ENCODE assay signal across 8 mouse cellular contexts in genomic region chr8:45999138-45999783, GRCm38 (mm10). TPM values are rescaled to one million over a fixed set of nuclear protein-coding genes. Genes with fewer than 3 reads are reported as not detected.
DNase-seq lines count a peak whose midpoint lies in the region; ATAC-seq and TF ChIP-seq lines count a peak whose summit lies in the region.

Gene Lrp2bp, plus strand, starts transcription at chr8:45999303.

- H3K4me3 ChIP-seq in layer of hippocampus, adult 2 months = peak within 1 kb of the TSS; percentile 79
- peak within 1 kb of the TSS; percentile 52 for H3K4me3 ChIP-seq in forebrain, embryonic 14.5 days (ENCODE audit: low read depth, low read length)
- H3K4me3 ChIP-seq in kidney, embryonic 15.5 days (replicated peaks) = peak within 1 kb of the TSS; percentile 62
- H3K4me3 ChIP-seq in stomach, postnatal 0 days (ENCODE audit: low read depth, low read length) = peak within 1 kb of the TSS; percentile 57

- no peaks in the 10 kb centered on the region for H3K27me3 ChIP-seq in forebrain, embryonic 14.5 days (replicated peaks; ENCODE audit: control insufficient read depth, insufficient read depth, low read length)
- no peaks in the 10 kb centered on the region for H3K27me3 ChIP-seq in kidney, embryonic 15.5 days
- no peaks in the 10 kb centered on the region for H3K27me3 ChIP-seq in stomach, postnatal 0 days (ENCODE audit: control insufficient read depth, insufficient read depth, low read length)

- H3K36me3 ChIP-seq in forebrain, embryonic 14.5 days (ENCODE audit: control insufficient read depth, insufficient read depth, low read length) = peaks cover 23% of the 10 kb centered on the region
- H3K36me3 ChIP-seq in kidney, embryonic 15.5 days = peaks cover 33% of the 10 kb centered on the region
- H3K36me3 ChIP-seq in stomach, postnatal 0 days (ENCODE audit: control insufficient read depth, insufficient read depth, low read length) = peaks cover 10% of the 10 kb centered on the region; the same call in 1 of the 2 replicates

- ATAC-seq in forebrain, embryonic 14.5 days = no peak
- ATAC-seq in kidney, embryonic 15.5 days (replicated peaks; ENCODE audit: low FRiP score) = no peak; the same call in 1 of the 2 replicates
- peak; percentile 74 for ATAC-seq in stomach, postnatal 0 days (ENCODE audit: low FRiP score, low TSS enrichment)

- no peak for DNase-seq in layer of hippocampus, adult 2 months (ENCODE audit: low spot score in 2 of 2)
- no peak for DNase-seq in layer of hippocampus, postnatal 25 days (ENCODE audit: extremely low spot score in 1 of 2, low spot score in 1 of 2)
- peak; percentile 52 for DNase-seq in MEL-GATA-1-ER (ENCODE audit: extremely low read depth, low read depth)
- DNase-seq in forebrain, embryonic 14.5 days (ENCODE audit: low spot score) = no peak
- DNase-seq in lung, postnatal 10 days = peak; percentile 40
- peak; percentile 81 for DNase-seq in stomach, postnatal 0 days (ENCODE audit: low spot score)
- no peak for DNase-seq in adrenal gland, adult 2 months

- H3K27ac ChIP-seq in layer of hippocampus, adult 2 months = peak within 1 kb of the TSS; percentile 99
- H3K27ac ChIP-seq in forebrain, embryonic 14.5 days (ENCODE audit: low read depth, low read length) = peak within 1 kb of the TSS; percentile 98
- peak within 1 kb of the TSS; percentile 96 for H3K27ac ChIP-seq in kidney, embryonic 15.5 days
- H3K27ac ChIP-seq in stomach, postnatal 0 days (replicated peaks) = peak within 1 kb of the TSS; percentile 97

- H3K9me3 ChIP-seq in forebrain, embryonic 14.5 days (replicated peaks; ENCODE audit: control insufficient read depth, low read length) = no peaks in the 10 kb centered on the region
- H3K9me3 ChIP-seq in kidney, embryonic 15.5 days (replicated peaks) = no peaks in the 10 kb centered on the region
- H3K9me3 ChIP-seq in stomach, postnatal 0 days (ENCODE audit: control insufficient read depth, low read length) = no peaks in the 10 kb centered on the region

- TF ChIP-seq CTCF in layer of hippocampus, adult 2 months (conservative IDR thresholded peaks at IDR 0.05) = no peak
- peak; percentile 53 for TF ChIP-seq CTCF in stomach, postnatal 0 days (IDR thresholded peaks at IDR 0.05; ENCODE audit: low read depth)

- H3K9ac ChIP-seq in forebrain, embryonic 14.5 days (ENCODE audit: low read length) = peak within 1 kb of the TSS; percentile 90
- peak within 1 kb of the TSS; percentile 60 for H3K9ac ChIP-seq in kidney, embryonic 15.5 days
- peak within 1 kb of the TSS; percentile 74 for H3K9ac ChIP-seq in stomach, postnatal 0 days (ENCODE audit: low read length)

- H3K4me2 ChIP-seq in forebrain, embryonic 14.5 days (ENCODE audit: low read length) = peak within 1 kb of the TSS; percentile 83
- H3K4me2 ChIP-seq in kidney, embryonic 15.5 days = peak within 1 kb of the TSS; percentile 90
- H3K4me2 ChIP-seq in stomach, postnatal 0 days (replicated peaks; ENCODE audit: low read depth) = peak within 1 kb of the TSS; percentile 79

- 3% methylated on average over 22 of the region's 22 CpGs for WGBS in forebrain, embryonic 14.5 days
- WGBS in kidney, embryonic 15.5 days = 3% methylated on average over 22 of the region's 22 CpGs
- WGBS in stomach, postnatal 0 days = 2% methylated on average over 22 of the region's 22 CpGs

- H3K4me1 ChIP-seq in forebrain, embryonic 14.5 days (ENCODE audit: control insufficient read depth, insufficient read depth, low read length) = peaks cover 4% of the 10 kb centered on the region; the same call in 1 of the 2 replicates
- H3K4me1 ChIP-seq in kidney, embryonic 15.5 days = peaks cover 14% of the 10 kb centered on the region
- H3K4me1 ChIP-seq in stomach, postnatal 0 days (replicated peaks; ENCODE audit: control insufficient read depth, insufficient read depth) = no peaks in the 10 kb centered on the region

- TF ChIP-seq EP300 in stomach, postnatal 0 days (optimal IDR thresholded peaks at IDR 0.05) = no peak

RNA-seq across cellular contexts. Expression of gene Lrp2bp, which starts in this region (rescaled TPM):
- total RNA-seq in layer of hippocampus, adult 2 months (2021) = under 1 TPM in 1 of 2 experiments, not detected in 1; 0.29 TPM
- under 1 TPM; 0.10 to 0.23 TPM for total RNA-seq in layer of hippocampus, postnatal 25 days (2021)
- polyA plus RNA-seq in forebrain, embryonic 14.5 days (2014; fragmentation: Nextera tagmentation; extraction: Ambion mirVana) = 0.19 and 0.38 TPM in 2 replicates
- polyA plus RNA-seq in kidney, embryonic 15.5 days (2015; fragmentation: Nextera tagmentation; extraction: Ambion mirVana) = 0.61 and 0.76 TPM in 2 replicates
- polyA plus RNA-seq in stomach, postnatal 0 days (2015; fragmentation: Nextera tagmentation; extraction: Ambion mirVana) = 0.15 and 0.24 TPM in 2 replicates
- total RNA-seq in adrenal gland, adult 2 months (2021) = under 1 TPM; 0.35 to 0.41 TPM
- polyA plus RNA-seq in adrenal gland, adult 2 months (2012; rRNA removed) = not detected in 2 replicates

Comparison
In these comparisons a context has a peak if more than half of its experiments do, and no peak if none do; other contexts are left out.
1. Peak in DNase-seq, ATAC-seq, H3K4me3 ChIP-seq, H3K27ac ChIP-seq, H3K9ac ChIP-seq and H3K4me2 ChIP-seq in stomach, postnatal 0 days; RNA of the gene not detected or under 1 TPM.
2. DNase-seq: peak in MEL-GATA-1-ER (single experiment) and lung, postnatal 10 days (single experiment); none in layer of hippocampus, adult 2 months (0 of 2), layer of hippocampus, postnatal 25 days (0 of 2), forebrain, embryonic 14.5 days (single experiment) and adrenal gland, adult 2 months (single experiment).
3. Peak in every context shown above with its lines, with median percentiles within 50 percentile points of each other: H3K27ac ChIP-seq, H3K4me3 ChIP-seq, H3K4me2 ChIP-seq and H3K9ac ChIP-seq.